23 mouse cellular contexts compared by ENCODE assay signal in the genomic region with DNA sequence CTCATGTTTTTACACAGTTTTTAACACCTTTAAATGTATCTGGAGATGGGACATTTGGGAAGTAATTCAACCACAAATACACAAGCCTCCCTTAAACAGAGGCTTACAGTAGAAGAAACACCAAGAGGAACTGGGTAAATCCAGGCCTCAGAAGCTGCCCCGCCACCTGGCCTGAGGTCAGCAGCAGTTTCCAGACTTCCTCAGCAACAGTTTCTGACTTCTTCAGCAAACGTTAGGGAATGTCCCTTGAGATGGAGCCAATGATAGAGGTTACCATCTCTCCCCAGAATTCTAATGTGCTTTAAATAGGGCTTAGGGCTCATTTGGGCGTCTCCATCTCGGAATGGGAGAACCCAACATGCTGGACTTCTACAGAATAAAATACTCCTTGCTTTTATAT.
"Had no signal": no experiment of that assay in that cellular context is flagged by ENCODE, and none has a peak within 500 bp of the region (broad histone marks: within the 10 kb centered on the region; RNA-seq: fewer than 3 reads in every experiment).

No protein-coding gene starts in this region.

- ATAC-seq: liver, postnatal 0 days; lung, postnatal 0 days; midbrain, embryonic 15.5 days had no signal

- H3K4me1 ChIP-seq: kidney, embryonic 15.5 days; limb, embryonic 12.5 days; limb, embryonic 15.5 days; midbrain, embryonic 12.5 days; midbrain, embryonic 15.5 days; neural tube, embryonic 12.5 days; neural tube, embryonic 15.5 days had no signal

- H3K4me3 ChIP-seq: kidney, embryonic 15.5 days; left cerebral cortex, adult 2 months; limb, embryonic 12.5 days; limb, embryonic 15.5 days; midbrain, embryonic 12.5 days; midbrain, embryonic 15.5 days; neural tube, embryonic 12.5 days; neural tube, embryonic 15.5 days had no signal

- H3K36me3 ChIP-seq: kidney, embryonic 15.5 days; limb, embryonic 15.5 days; midbrain, embryonic 12.5 days; midbrain, embryonic 15.5 days; neural tube, embryonic 12.5 days; neural tube, embryonic 15.5 days had no signal

- H3K27ac ChIP-seq: kidney, embryonic 15.5 days; left cerebral cortex, adult 2 months; limb, embryonic 12.5 days; limb, embryonic 15.5 days; liver, embryonic 14.5 days; midbrain, embryonic 12.5 days; midbrain, embryonic 15.5 days; neural tube, embryonic 12.5 days; neural tube, embryonic 15.5 days had no signal

- H3K27me3 ChIP-seq: kidney, embryonic 15.5 days; limb, embryonic 12.5 days; limb, embryonic 15.5 days; midbrain, embryonic 12.5 days; midbrain, embryonic 15.5 days; neural tube, embryonic 12.5 days; neural tube, embryonic 15.5 days had no signal

- DNase-seq: kidney, adult 11 months; kidney, adult 8-10 months; kidney, postnatal 10 days; kidney, postnatal 36 days; layer of hippocampus, postnatal 36 days; left cerebral cortex, postnatal 4 days; liver, postnatal 0 days; lung, embryonic 14.5 days; right cerebral cortex, adult 18-20 months; right cerebral cortex, postnatal 14 days; right cerebral cortex, postnatal 4 days; spleen, adult 18-20 months; thymus, postnatal 25 days had no signal
